Mouse (Mus musculus): ENCODE data around the gene Ptprd.

GRCm38 (mm10) chr4:77251188-77251587 is 960.6 kb downstream of the Ptprd start:
- TF ChIP-seq CTCF (IDR thresholded peaks at IDR 0.05; ENCODE audit: extremely low read depth, insufficient read depth, insufficient read length, insufficient replicate concordance) (no peak), POLR2A (IDR thresholded peaks at IDR 0.05; ENCODE audit: low read depth, low read length) (no peak)
